Mouse (Mus musculus) naive thymus-derived CD4-positive, alpha-beta T cell, adult 2 months (primary cell): Measurements from ENCODE around the gene Rasa3.

ENCODE experiments used
- DNase-seq: peaks from one replicate; pipeline ENCODE4 v3.0.0-alpha.2; 2011; ENCODE audit warnings: low read depth

The Rasa3 gene

DNA sequence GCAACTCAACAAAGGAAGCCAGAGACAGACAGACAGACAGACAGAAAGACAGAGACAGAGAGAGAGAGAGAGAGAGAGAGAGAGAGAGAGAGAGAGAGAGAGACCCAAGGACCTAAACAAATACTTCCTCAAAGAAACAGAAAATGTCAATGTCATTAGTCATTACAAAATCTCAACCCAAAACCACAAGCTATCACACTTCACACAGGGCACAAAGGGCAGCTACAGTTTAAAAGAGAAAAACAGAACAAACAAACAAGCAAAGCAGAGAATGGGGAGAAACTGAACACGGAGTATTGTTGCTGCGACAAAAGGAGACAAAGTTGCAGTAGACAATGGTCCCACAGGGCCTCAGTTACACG is 28.3 kb downstream of the Rasa3 start:
- peak; percentile 36 for DNase-seq

DNA sequence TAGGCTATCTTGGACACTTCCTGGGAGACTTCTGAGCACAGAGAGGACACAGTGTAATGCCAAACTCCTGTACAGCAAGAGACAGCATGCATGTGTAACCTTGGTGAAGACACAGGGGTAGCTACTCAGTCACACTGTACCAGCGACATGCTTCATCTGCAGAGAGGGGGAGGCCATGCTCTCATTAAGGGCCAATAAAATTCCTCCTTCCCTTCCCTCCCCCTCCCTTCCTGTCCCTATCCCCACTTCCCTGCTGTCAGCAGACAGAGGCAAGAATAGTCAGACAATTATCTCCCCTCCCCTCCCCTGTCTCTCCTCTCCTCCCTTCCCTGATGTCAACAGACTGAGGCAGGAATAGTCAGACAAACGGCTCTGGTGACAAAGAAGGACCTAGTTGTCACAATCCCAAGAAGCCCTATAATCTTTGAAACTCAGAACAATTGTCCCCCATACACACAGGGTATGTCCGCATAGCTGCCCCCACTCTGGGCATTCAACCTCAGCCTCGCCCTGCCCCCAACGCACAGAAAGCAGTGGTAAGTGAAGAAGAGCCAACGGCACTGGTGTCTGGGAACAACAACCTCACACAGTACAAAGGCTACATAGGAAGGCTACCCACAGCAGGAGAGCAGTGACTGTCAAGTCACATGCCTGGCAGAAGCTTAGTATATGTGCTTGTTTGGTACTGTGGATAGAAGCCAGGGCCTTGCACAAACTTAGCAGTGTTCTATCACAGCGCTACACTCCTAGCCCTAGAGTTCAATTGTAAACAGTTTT is 28.8 kb downstream of the Rasa3 start:
- DNase-seq = peak; percentile 32

DNA sequence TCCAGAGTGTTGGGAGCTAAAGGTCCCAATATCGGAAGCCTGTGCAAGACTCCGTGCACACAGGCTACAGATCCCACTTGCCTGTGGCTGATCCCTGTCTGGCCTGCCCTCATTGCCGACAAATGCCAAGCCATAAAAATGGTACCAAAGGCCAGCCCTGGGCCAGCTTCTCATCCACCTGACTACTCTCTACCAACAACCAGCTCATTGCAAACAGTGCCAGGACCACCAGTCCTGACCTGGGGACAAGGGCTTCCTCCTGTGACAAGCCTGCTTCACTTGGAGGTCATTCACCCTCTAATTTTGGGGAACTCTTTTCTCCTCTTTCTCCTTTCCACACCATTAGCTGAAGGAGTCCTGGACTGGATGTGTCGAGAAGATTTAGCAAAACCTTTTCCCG is 29.8 kb downstream of the Rasa3 start:
- no peak for DNase-seq

DNA sequence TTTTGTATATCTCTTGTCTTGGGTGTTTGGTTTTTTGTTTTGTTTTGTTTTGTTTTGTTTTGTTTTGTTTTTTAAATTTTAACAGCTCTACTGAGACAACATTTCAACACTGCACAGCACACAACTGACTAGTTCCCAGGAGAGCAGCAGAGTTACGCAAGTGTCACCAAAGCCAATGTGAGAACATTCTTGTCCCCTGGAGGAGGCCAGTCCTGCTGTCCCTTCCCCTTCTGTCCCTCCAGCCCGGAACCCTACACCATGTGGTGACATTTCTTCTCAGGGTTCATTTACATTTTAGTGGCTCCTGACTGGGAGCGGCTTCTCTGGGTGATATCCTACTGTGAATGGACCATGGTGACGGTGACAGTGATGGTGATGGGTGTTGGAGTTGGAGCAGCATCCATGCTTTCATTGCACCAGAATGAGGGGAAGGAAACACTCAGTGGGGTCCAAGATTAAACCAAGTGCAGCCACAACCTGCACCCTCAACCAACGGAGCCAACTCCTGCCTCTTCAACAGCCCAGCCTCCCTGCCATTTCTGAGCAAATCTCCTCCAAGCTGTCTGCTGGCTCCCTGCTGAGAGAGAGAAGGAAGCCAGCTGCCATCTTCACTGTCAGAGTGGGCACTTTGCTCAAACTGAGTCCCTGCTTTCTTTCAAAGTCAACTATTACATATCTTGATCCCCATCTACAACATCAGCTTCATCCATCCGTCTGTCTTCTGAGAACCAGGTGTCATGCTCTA is 32.3 kb downstream of the Rasa3 start:
- DNase-seq = no peak

DNA sequence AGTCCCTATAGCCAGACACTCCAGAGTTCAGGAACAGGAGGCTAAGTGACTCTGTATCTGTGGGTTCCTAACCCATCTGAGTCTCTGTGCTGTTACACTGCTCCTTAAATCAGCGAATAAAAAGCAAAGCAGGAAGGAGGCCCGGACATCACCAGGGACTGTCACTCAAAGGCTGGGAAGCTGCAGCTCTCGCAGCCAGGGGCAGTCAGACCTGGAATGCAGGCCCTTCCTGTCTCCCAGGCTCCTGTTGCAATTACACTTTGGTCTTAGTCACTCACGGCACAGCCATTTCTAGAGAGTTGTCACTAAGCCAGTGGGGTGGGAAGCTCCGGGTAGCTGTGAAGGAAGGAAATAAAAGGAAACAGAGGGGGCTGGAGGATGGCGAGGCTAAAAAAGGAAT is 33.2 kb downstream of the Rasa3 start:
- DNase-seq = no peak

DNA sequence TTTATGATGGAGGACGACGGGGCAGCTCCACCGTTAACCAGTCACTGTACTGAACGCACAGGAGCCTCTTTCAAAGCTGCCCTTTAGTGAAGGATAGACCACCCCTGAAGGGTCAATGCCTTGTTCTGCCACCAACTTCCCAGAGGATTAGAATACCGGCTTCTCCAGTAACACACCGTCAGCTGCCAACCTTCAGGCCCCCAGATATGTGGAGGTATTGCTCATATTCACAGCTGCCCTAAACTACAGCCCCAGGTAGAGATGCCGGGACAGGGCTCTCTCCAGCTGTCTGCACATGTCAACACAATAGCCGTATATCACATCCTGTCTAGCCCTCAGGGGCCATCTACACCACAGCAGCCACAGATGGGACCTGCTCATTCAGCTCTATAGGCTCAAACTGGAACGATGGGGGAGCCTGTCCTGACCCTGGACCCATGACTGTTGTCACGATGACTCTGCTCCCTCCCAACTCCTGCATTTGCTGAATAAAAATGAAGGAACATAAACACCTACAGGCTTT is 34.7 kb downstream of the Rasa3 start:
- no peak for DNase-seq

DNA sequence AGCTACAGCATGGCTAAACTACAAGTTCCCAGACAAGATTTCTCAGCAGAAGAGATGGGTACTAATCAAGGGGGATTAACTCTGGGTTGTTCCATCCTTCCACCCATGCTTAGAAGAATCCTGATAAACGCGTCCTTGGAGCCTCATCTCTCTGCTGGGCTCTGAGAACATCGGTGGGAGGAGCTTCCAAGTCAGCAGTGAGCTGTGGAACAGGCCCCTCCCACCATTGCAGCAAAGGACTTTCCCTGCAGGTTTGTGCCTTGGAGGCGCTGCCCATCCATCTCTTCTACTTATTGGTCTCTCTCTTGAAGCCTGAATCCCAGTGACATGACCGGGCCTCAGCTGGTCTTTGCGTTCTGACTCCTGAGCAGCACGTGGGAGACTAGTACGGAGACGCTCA is 36.2 kb downstream of the Rasa3 start:
- DNase-seq = no peak

DNA sequence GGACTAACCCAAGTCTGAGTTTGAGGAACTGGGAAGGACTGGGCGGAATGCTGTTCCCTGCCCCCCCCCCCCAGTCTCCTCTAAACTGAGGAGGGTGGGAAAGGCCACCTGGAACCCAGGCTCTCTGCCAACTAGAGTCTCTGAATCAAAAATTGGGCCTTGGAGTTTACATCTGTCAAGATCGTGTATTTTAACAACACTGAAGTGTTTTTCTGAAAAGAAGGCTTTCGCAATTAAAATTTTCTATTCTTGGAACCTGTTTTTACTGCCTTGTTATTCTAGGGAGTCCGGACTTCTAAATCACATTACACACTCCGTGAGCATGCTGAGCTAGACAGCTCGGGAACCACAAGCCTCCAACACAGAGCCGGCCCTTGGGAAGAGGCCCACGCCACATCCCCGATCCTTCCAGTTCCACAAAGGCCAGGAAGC is 36.9 kb downstream of the Rasa3 start:
- no peak for DNase-seq

DNA sequence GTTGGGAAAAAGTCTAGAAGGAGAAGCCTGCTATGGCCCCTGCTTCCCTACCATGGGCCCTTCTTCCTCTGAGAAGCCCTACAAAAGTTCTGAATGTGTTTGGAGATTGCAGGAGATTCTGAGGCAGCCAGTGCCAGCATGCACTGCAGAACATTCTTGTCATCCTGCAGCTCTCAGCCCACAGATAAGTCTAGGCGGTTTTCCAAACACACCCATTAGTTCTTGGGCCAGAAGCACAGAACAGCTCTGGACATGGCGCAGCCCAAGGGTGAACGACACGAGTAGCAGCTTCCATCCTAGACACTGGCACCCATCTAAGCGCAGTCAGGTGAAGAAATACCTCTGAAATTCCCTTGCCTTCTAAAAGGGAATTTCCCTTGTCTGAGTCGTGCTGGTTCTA is 44.3 kb downstream of the Rasa3 start:
- DNase-seq = no peak

DNA sequence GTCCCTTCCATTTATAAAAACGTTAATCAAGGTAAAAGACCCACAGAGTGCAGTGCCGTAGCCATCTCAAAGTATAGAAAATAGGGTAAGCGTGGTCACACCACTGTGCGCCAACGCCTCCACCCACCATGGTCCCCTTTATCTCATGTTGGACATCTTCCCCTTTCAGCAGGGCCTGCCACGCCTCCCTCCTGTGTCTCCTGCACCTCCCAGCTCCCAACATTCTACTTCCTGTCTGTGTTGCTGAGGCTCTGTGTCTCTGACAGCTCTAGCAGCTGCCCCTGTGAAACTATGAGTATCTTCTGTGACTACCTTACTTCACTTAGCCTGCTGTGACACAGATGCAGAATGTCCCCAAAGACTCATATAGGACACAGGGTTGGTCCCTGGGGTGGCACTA is 45.1 kb downstream of the Rasa3 start:
- DNase-seq = no peak

DNA sequence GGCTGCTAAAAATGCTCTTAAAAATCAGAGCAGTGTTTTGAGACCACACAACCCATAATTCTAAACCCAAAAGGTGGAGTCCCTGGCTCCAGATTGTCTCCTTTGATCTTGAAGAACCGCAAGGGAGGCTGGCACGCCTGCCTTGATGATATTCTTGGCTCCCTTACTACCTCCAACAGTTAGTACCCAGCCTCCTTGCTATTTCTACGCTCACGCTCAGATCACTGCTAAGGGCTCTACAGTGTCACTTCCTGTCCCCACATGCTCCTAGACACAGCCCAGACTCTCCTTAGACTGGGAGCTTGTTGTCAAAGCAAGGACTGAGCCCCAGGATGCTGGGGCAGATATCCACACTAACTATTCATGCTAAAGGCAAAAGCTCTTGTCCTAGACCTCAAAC is 46.6 kb downstream of the Rasa3 start:
- peak; percentile 66 for DNase-seq

DNA sequence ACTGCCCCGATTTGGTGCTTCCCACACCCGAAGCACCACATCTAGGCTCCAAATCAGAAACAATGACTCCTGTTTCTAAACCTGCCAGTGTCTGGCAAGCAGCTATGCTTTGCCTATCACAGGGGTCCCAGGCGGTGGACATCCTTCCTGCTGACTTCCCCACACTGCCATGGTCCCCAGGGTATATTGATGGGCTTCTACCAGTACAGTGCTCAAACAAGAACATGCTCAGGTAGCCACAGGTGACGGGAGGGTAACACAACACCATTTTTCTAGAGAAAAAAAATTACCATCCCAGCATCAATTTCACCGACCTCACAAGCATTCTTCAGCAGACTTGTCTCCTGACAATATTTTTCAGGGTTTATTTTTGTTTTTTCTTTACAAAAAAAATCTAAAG is 47.2 kb downstream of the Rasa3 start:
- no peak for DNase-seq

DNA sequence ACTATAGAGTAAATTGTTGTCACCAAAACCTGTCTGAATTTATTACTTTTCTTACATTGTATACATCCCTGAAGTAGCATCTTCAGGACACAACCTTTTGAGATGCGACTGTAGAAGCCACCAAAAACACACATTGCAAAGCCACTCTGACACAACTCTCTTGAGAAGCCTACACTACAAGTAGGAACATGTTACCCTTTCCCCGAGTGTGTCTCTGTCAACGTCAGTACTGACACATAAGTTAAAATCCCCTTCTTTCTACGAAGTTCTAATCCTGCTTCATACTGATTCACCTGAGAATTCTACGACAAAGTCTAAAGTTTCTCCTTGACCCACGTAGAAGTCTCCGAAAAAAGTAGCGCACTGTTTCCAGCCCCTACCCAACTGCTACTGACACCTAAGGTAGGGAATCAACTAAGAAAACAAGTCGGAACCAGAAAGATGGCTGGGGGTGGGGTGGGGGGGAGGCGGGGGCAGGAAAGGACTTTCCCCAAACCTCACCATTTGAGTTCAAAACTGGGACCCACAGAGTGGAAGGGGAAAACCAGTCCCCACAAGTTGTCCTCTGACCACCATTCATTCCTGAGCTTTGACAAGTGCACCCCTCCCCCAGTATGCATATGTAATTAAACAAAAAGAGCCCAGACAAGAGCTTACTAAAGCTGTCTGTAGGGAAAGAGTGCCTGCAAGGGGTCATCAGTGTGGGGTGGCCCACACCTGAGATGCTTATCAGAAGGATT is 47.9 kb downstream of the Rasa3 start:
- no peak for DNase-seq

DNA sequence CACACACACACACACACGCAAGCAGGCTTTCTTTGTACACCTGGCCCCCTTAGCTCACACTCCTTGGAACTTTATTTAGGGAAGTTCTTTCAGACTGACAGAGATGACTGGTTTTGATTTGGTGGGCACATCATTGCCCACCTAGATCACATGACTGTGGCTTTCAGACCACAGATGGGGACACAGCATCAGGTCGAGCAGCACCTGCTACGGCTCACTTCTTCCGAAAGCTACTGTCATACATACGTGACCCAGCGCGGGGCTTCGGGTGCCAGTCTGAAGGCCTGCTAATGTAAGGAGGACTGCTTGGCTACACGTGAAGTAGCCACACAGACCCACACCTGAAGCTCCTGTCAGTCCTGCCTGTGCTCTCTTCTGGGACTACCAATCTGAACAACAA is 49.3 kb downstream of the Rasa3 start:
- no peak for DNase-seq

DNA sequence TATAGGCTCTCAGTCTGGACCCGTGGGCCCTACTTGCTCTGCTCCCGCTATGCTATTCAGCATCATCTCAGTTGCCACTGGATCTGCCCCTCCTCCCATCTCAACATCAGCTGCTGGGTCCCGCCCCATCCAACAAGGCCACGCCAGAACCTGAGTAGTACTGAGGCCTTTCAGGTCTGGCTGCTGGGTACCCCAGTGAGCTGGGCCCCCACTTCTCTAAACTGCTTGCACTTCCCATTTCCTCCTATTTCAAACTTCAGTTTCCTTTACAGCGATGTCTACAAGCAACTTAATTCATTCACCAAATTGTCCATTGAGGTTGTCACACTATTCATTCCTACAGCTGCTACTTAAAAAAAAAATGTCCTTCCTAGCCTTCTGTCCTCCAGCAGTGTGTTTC is 49.8 kb downstream of the Rasa3 start:
- DNase-seq = no peak

DNA sequence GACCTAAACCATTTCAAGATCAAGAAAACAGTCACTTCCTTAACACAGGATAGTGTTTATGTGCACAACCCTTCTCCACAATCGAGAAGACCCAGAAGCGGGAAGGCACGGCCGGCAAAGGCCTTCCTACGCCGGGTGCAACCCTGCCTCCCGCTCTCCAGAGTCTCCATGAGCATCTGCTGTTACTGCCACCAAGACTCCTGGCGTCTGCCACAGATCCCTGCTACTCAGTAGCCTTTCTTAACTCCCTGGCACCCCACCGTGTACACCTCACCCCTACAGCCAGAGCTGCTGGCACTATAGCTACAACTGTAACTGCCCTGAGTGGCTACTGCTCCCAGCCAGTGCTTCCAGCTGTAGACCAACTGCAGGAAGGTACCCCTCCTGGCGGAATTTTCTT is 51.3 kb downstream of the Rasa3 start:
- no peak for DNase-seq

DNA sequence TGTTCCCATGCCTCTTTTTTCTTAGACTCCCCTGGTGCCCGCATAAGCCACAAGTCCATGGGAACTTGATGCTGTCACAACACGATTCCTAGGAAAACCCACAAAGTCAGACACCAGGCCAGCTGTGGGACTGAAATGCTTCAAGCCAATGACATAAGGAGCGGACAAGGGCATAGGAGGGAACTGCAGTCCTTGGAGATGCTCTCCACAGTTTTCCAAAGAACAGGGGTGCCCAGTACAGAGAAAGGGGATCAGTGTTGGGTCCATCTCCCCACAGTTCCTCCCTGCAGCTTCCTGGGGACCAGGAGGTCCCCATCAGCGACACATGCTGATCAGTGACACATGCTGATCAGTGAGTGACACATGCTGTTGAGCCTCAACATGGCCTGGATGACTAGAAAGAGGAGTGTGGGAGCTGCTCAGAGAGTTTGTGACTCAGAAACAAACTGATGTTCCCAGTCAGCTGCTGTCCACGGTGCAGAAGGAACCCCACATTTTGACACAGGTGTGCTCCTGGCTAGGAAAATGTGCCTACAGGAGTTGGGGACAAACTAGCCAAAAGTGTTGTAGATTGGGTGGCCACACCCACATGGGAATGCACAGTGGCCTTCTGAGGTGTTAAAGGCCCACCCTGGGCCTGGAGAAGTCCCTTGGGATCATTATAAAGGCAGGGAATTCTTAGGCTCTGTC is 52.0 kb downstream of the Rasa3 start:
- DNase-seq = no peak

DNA sequence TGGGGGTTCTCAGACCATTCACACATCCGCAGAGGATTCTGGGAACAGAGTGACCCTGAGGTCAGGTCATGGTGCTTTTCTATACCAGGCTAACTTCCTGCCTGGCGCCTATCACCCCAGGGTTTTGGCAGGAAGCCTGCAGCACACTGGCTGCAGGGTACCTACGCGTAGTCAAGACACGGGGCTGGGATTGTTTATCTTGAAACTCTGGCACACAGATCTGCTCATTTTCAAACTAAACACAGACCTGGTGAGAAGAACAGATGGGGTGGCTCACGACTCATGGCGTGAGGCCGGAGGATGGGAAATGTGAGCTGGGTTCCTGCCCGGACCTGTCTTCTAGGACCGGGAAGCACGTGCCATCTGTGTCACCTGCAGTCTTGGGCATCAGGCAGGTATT is 52.5 kb downstream of the Rasa3 start:
- DNase-seq = peak; percentile 50

DNA sequence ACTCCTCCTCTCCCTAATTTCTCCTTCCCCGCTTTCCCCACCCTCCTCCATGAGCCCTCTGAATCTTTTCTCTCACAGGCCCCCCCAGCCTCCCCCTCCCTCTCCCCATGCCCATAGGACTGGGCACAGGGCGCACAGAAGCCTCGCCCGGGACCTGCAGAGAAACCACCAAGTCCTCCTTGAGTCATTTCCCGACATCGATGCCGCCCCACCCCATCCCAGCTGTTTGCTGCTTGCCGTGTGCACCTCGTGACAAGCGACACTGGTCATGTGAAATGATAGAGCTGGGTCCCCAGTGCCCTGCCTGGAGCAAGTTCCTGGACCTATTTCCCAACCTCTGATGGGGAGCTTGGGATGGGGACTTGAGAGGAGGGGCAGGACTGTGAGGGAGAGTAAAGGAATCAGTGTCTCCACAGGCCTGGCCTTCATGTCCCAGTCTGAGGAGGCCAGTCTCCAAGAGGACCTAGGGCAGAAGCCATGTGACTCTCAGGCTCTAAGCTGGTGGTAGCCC is 53.4 kb downstream of the Rasa3 start:
- peak; percentile 60 for DNase-seq

DNA sequence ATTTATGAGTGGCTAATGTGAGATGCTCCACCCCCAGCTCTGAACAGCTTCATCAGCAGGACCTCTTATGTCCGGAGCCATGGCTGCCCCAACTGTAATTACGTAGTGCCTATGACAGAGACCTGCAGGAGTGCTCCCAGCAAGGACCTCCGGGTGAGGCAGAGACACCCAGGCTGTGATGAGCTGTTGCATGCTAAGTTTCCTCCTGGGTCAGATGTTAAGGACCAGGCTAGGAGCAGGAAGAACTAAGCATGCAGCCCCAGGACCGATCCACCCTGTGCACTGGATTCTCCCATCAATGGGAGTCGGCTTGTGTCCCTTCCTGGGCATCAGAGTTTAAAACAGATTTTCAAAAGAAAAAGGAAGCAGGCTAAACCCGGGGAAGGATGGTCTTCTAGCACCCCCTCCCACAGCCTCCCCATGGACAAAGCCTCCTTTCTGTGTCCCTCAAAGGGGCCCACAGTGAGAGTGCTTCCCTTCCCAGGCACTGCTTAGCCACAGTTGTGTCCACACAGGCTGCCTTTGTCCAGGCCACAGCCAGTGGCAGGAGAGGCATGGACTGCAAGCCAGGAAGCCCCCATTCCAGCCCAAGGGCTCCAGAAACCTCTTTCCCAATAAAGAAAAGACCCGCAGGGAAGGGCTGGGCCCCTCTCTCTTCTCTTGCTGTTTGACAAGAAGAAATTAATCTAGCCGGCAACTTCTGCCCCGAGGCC is 54.2 kb downstream of the Rasa3 start:
- DNase-seq = no peak

DNA sequence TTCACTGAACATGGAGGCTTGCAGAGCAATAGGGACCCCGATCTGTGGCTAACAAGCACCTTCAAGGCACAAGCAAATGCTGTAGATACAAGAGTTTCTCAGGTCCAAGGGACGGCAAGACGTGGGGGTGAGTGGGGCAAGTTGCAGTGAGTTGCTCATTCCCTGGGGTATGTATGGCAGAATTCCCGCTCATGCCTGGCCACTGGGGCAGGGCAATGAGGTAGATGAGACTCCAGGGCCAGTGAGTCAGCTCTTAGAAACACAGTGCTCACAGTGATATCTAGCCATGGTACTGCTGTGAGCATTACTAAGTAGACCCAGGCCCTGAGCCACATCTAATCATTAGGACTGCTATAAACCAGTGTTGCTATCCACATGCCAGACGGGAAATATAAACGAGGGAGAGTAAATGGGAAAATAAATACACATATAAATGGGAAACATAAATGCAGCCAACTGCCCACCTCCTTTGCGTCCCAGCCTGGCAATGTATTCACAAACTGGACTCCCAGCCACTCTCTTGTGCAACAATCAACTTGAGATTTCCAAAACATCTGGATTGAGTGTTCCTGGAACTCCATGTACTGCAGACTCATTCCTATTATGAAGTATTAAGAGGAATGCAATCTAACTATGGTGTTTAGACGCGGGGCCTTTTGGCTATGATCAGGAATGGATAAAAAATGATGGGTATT is 57.0 kb downstream of the Rasa3 start:
- DNase-seq = no peak
